Mouse (Mus musculus): ENCODE data around the gene Cyp19a1. TPM values are rescaled to one million over a fixed set of nuclear protein-coding genes. Genes with fewer than 3 reads are reported as not detected.

The Cyp19a1 gene
- polyA plus RNA-seq, 1 experiment from 2014 or later, result not detected

DNA sequence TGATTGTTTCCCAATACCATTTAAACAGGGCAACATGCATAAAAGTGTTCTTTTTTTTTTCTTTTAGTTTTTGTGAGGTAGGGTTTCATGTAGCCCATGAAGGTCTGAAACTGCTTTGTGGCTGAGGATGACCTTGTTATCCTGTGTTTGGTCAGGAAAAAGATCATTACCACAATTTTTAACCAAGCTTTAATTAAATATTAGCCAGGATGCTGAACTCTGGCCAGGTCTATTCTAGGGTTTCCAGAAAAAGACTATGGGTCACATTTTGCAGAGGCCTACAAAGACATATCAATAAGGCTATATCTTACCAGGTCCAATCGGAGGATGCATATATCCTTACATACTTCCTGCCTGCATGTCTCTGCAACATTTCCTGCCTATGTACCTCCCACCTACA is 128.7 kb downstream of the Cyp19a1 start:
- Histone ChIP-seq H3K36me3 (ENCODE audit: control insufficient read depth, insufficient read depth, low read length) (no peaks in the 10 kb centered on the region), H3K9ac (ENCODE audit: low read depth, low read length) (no peak overlapping the region), H3K4me1 (replicated peaks; ENCODE audit: control insufficient read depth, insufficient read depth, low read length) (no peaks in the 10 kb centered on the region), H3K4me3 (ENCODE audit: low read depth, low read length) (no peak overlapping the region), H3K27ac (ENCODE audit: low read depth, low read length) (no peak overlapping the region), H3K27me3 (replicated peaks; ENCODE audit: control insufficient read depth, insufficient read depth, low read length) (no peaks in the 10 kb centered on the region), H3K4me2 (no peak overlapping the region), H3K9me3 (ENCODE audit: control insufficient read depth, low read length) (no peaks in the 10 kb centered on the region)
- WGBS, result 74% methylated on average over 1 of the region's 1 CpGs
- DNase-seq (ENCODE audit: low spot score), result no peak
- ATAC-seq (replicated peaks; ENCODE audit: low FRiP score), result no peak

Other genes with a start within 250 kb of the Cyp19a1 start
- gene Tnfaip8l3, start 199.7 kb downstream of the Cyp19a1 start, polyA plus RNA-seq (2014; fragmentation: Nextera tagmentation; extraction: Ambion mirVana), result 0.27 TPM in 1 of 2 replicates, not detected in the other
- 0.05 TPM in 1 of 2 replicates, not detected in the other for gene Gldn, start 18.4 kb upstream of the Cyp19a1 start, polyA plus RNA-seq (2014; fragmentation: Nextera tagmentation; extraction: Ambion mirVana)
- 2.5 and 2.6 TPM in 2 replicates for gene Dmxl2, start 233.5 kb upstream of the Cyp19a1 start, polyA plus RNA-seq (2014; fragmentation: Nextera tagmentation; extraction: Ambion mirVana)